Mouse (Mus musculus) limb, embryonic 14.5 days (tissue): ENCODE data around the gene Ccdc13. TPM values are rescaled to one million over a fixed set of nuclear protein-coding genes. Genes with fewer than 3 reads are reported as not detected.

Experiments used
- ATAC-seq: fragments of 200-750 bp; cut with Nextera tagmentation; 2 replicates; pipeline ENCODE4 v1.8.0; 2017; ENCODE audit warnings: low read depth, moderate number of reproducible peaks, moderate TSS enrichment; ENCODE audit not compliant: low FRiP score
- DNase-seq: peaks from one replicate; pipeline ENCODE4 v3.0.0-alpha.2; 2015; ENCODE audit warnings: low spot score
- H3K27ac ChIP-seq: fragments of 300-500 bp; sonication (generic); replicated peaks from 2 replicates; pipeline ENCODE4 v1.5.1; 2014; ENCODE audit warnings: low read depth, mild to moderate bottlenecking, low read length, moderate library complexity, mixed read lengths
- H3K27me3 ChIP-seq: fragments of 300-500 bp; sonication (generic); 2 replicates; pipeline ENCODE4 v1.6.1; 2014; ENCODE audit warnings: low read length, mixed read lengths; ENCODE audit not compliant: control insufficient read depth, insufficient read depth
- H3K36me3 ChIP-seq: fragments of 300-500 bp; sonication (generic); 2 replicates; pipeline ENCODE4 v1.6.1; 2014; ENCODE audit warnings: mild to moderate bottlenecking, low read length, moderate library complexity, mixed read lengths; ENCODE audit not compliant: control insufficient read depth, insufficient read depth
- H3K4me1 ChIP-seq: fragments of 300-500 bp; sonication (generic); 2 replicates; pipeline ENCODE4 v1.6.1; 2014; ENCODE audit warnings: antibody characterized with exemption, low read length, mixed read lengths; ENCODE audit not compliant: control insufficient read depth, insufficient read depth
- H3K4me2 ChIP-seq: fragments of 300-500 bp; sonication (generic); replicated peaks from 2 replicates; pipeline ENCODE4 v1.6.1; 2014; ENCODE audit warnings: low read depth, mild to moderate bottlenecking, low read length, moderate library complexity; ENCODE audit not compliant: severe bottlenecking
- H3K4me3 ChIP-seq: fragments of 300-500 bp; sonication (generic); replicated peaks from 2 replicates; pipeline ENCODE4 v1.5.1; 2014; ENCODE audit warnings: low read length
- H3K9ac ChIP-seq: fragments of 300-500 bp; sonication (generic); 2 replicates; pipeline ENCODE4 v1.6.1; 2014; ENCODE audit warnings: mild to moderate bottlenecking, low read depth, low read length, moderate library complexity; ENCODE audit not compliant: severe bottlenecking
- H3K9me3 ChIP-seq: fragments of 300-500 bp; sonication (generic); 2 replicates; pipeline ENCODE4 v1.6.1; 2016; ENCODE audit warnings: low read length; ENCODE audit not compliant: control insufficient read depth
- POLR2A ChIP-seq: fragments of 200-500 bp; IDR thresholded peaks from 2 replicates; pipeline ENCODE4 v1.8.0; 2012; ENCODE audit warnings: inconsistent platforms, mild to moderate bottlenecking, moderate library complexity, borderline replicate concordance; ENCODE audit not compliant: insufficient read depth, insufficient read length; ENCODE audit errors: extremely low read depth
- WGBS: fragments of 180-500 bp; shearing (Covaris S2); extraction: QIAGEN DNeasy Blood & Tissue Kit; methylation state at CpG from one replicate; pipeline ENCODE4 v1.1.7; 2014; 5-methylcytosine and 5-hydroxymethylcytosine counted together
- polyA plus RNA-seq, 2 experiments: library from polyadenylated mRNA; depleted of rRNA in 1 of 2; stranded (reverse) in 1 of 2; unstranded in 1 of 2; fragments of >200 nt; fragmentation: Nextera tagmentation in 1 of 2; extraction: Ambion mirVana in 1 of 2; gene quantifications; 2 replicates each; pipeline versions ENCODE4 v1.2.1 to v1.2.3; 2012 to 2014

The Ccdc13 gene
- polyA plus RNA-seq, 2 experiments = 0.47 to 0.58 TPM

DNA sequence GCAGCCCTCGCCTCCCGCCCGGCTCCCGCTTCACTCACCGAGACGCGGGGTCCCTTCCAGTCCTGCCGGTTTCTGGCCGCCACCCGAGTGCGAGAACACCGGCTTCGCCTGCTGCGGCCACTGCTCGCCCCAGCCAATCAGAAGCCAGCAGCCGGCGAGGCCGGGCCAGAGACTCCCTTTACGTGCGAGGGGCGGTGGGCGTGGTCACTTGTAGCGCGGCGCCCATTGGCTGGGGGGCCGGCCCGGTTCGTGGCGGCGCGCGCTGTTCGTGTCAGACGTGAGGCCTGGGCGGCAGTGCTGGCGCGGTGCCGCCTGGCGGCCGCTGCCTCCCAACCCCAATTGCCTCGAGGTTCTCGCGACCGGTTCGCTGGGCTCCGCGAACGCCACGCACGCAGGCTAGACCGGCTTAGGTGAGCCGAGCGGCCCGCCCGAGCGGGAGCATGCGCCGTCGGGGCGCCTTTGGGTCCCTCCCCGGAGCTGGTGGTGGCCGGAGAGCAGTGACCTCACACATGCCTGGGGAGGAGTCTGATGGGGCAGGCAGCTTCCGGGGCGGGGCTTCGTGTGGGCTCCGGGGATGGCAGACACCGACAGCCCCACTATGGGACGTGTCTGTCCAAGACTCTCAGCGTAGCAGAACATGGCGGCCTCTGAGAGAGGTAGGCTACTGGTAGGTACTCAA, 18.4 kb upstream of the Ccdc13 start:
- Histone ChIP-seq H3K9ac (peak overlapping the region; percentile 76), H3K4me1 (0 out of 2 replicates have a peak, but pooled peaks cover 3% of the 10 kb centered on the region), H3K36me3 (no peaks in the 10 kb centered on the region), H3K4me3 (peak overlapping the region; percentile 71), H3K27ac (peak overlapping the region; percentile 93), H3K27me3 (no peaks in the 10 kb centered on the region), H3K4me2 (peak overlapping the region; percentile 86), H3K9me3 (no peaks in the 10 kb centered on the region)
- peak; percentile 96 for DNase-seq
- ATAC-seq = peak; percentile 99
- no peak; the same call in 1 of the 2 replicates for TF ChIP-seq POLR2A
- WGBS = under 1% methylated on average over 60 of the region's 70 CpGs

DNA sequence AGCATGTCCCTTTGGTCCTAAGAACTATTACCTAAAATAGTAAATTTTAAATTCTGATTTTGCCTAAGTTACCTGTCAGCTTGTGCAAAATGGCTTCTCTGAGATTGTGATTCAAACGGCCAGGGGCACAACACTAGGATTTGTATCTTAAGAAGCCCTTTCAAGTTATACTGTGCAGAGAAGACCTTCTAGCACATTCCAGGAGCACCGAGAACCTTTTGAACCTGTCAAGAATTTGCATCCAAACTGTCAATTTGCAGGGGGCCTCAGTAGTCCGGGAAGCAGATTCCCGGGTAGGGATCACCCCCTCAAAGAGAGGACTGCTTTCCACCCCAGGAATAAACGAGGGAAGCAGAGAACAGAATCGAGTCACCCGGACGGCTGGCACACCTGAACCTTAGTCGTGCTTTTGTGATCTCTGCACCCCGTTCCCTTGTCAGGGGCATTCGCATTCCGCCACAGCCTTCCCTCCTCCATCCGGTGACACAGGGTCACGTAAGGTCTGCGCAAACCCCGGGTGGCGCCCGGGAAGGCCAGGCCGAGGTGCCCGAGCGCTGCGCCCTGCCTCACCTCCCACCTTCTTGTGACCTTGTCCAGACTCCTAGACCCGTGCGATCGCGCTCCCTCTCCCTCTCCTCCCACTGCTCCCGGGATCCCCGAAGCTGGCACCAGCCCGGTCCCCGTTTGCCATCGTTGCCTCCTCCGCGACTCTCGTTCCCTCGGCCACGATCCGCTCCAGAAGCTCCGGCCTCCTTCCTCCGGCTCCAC, 17.6 kb upstream of the Ccdc13 start:
- Histone ChIP-seq H3K27ac (peak overlapping the region; percentile 63), H3K4me2 (peak overlapping the region; percentile 86), H3K4me3 (peak overlapping the region; percentile 71), H3K36me3 (peaks cover 6% of the 10 kb centered on the region; the same call in 1 of the 2 replicates), H3K4me1 (0 out of 2 replicates have a peak, but pooled peaks cover 3% of the 10 kb centered on the region), H3K27me3 (no peaks in the 10 kb centered on the region), H3K9me3 (no peaks in the 10 kb centered on the region), H3K9ac (peak overlapping the region; percentile 76)
- WGBS = 1% methylated on average over 39 of the region's 39 CpGs
- no peak for DNase-seq
- no peak for ATAC-seq
- TF ChIP-seq POLR2A = 0 out of 2 replicates have a peak, but pooled peaks have one; percentile 5

DNA sequence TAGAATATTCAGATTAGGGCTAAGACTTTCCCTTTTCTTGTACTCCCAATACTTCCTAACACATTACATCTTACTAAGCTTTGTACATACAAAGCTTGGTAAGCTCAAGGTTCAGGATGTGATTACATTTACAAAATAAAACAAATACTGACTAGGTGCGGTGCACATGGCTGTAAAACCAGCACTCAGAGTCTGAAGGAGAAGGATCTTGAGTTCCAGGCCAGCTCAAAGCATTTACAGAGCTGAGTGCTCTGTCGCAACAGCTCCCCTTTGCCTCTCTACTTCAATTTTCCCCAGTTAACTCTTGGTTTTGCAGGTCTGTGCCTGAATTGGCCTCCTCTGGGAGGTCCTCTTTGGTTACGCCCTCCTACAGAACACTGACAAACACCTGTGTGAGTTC, 15.0 kb upstream of the Ccdc13 start:
- Histone ChIP-seq H3K36me3 (peaks cover 25% of the 10 kb centered on the region), H3K4me3 (no peak overlapping the region), H3K27ac (no peak overlapping the region), H3K4me1 (0 out of 2 replicates have a peak, but pooled peaks cover 3% of the 10 kb centered on the region), H3K27me3 (no peaks in the 10 kb centered on the region), H3K4me2 (no peak overlapping the region), H3K9me3 (no peaks in the 10 kb centered on the region), H3K9ac (no peak overlapping the region)
- no peak for DNase-seq
- 90% methylated on average over 3 of the region's 3 CpGs for WGBS
- TF ChIP-seq POLR2A = no peak
- ATAC-seq = no peak

DNA sequence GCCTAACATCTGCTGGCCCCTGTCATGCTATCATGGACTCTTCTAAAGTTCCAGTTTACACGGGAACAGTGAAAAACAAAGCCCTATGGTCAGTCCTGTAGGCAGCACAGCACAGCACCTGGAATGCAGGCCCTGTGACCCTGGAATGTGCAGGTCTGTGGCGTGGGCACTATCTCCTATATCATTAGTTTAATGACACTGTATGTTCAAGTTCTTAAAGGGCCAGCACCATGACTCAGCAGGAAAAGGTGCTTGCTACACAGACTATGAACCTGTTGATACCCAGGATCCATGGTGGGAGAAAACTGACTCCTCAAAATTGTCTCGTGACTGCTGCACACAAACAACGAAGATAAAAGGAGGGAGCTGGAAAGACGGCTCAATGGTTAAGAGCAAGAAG, 8.6 kb upstream of the Ccdc13 start:
- DNase-seq = no peak
- Histone ChIP-seq H3K27me3 (no peaks in the 10 kb centered on the region), H3K4me3 (no peak overlapping the region), H3K27ac (no peak overlapping the region), H3K4me2 (no peak overlapping the region), H3K9ac (no peak overlapping the region), H3K4me1 (no peaks in the 10 kb centered on the region), H3K36me3 (peaks cover 40% of the 10 kb centered on the region), H3K9me3 (no peaks in the 10 kb centered on the region)
- no peak for TF ChIP-seq POLR2A
- no peak for ATAC-seq
- WGBS = 71% methylated on average over 5 of the region's 5 CpGs

DNA sequence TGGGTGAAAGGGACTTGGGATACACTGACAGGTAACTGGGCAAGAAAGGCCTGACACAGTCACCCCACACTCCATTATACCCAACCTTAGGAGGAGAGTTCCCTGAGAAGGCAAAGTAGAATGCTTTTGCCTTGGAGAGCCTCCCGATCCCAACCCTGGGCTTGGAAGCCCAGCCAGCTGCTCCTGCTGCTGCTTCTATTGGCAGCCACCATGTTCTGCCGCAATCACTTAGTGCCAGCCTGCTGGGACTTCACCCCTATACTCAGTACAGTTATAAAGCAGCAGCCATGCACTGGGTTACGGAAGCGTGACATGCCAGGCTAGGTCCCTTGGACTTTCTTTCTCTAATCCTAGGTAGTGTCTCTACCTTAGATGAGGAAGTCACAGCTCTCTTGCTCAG, 7.9 kb upstream of the Ccdc13 start:
- H3K27me3 ChIP-seq = no peaks in the 10 kb centered on the region
- TF ChIP-seq POLR2A = no peak
- H3K4me2 ChIP-seq = no peak overlapping the region
- DNase-seq = no peak
- no peaks in the 10 kb centered on the region for H3K4me1 ChIP-seq
- no peak overlapping the region for H3K9ac ChIP-seq
- peaks cover 37% of the 10 kb centered on the region for H3K36me3 ChIP-seq
- ATAC-seq = no peak
- H3K27ac ChIP-seq = no peak overlapping the region
- H3K4me3 ChIP-seq = no peak overlapping the region
- H3K9me3 ChIP-seq = no peaks in the 10 kb centered on the region
- WGBS = 92% methylated on average over 4 of the region's 4 CpGs
